Mouse (Mus musculus) erythroblast, embryonic 14.5 days (primary cell): ENCODE measurements around the gene Shf. TPM values are rescaled to one million over a fixed set of nuclear protein-coding genes. Genes with fewer than 3 reads are reported as not detected.
"Not testable (repeated sequence)": the region's sequence is repeated elsewhere in the genome, so short reads cannot be mapped to it uniquely, and the experiment has no call there.

ENCODE experiments used
- H3K27me3 ChIP-seq: 2 replicates; pipeline ENCODE4 v1.6.1; 2012; ENCODE audit warnings: inconsistent platforms; ENCODE audit not compliant: control insufficient read depth
- H3K36me3 ChIP-seq: 2 replicates; pipeline ENCODE4 v1.6.1; 2012; ENCODE audit warnings: mild to moderate bottlenecking, inconsistent platforms; ENCODE audit not compliant: control insufficient read depth
- H3K4me1 ChIP-seq: 2 replicates; pipeline ENCODE4 v1.6.1; 2012; ENCODE audit warnings: inconsistent platforms; ENCODE audit not compliant: control insufficient read depth
- H3K4me3 ChIP-seq: replicated peaks from 2 replicates; pipeline ENCODE3; 2012; ENCODE audit warnings: moderate library complexity, mild to moderate bottlenecking, inconsistent platforms
- H3K9me3 ChIP-seq: 2 replicates; pipeline ENCODE4 v1.6.1; 2012; ENCODE audit warnings: low read length, inconsistent platforms, mixed read lengths; ENCODE audit not compliant: control insufficient read depth
- GATA1 ChIP-seq: IDR thresholded peaks from 2 replicates; pipeline ENCODE4 v1.6.1; 2012; ENCODE audit warnings: low read length, inconsistent platforms, mixed read lengths
- TAL1 ChIP-seq: IDR thresholded peaks from 3 replicates; pipeline ENCODE4 v1.6.1; 2012; ENCODE audit warnings: low read length, inconsistent platforms, mixed read lengths
- polyA plus RNA-seq: library from polyadenylated mRNA; stranded (reverse); fragments of >175 nt; gene quantifications from 2 replicates; pipeline ENCODE4 v1.2.3, GENCODE M21; 2012

Shf gene
- polyA plus RNA-seq, 1 experiment: 6.6 TPM

- peaks cover 30% of the 10 kb centered on the region for H3K4me1 ChIP-seq
- no peaks in the 10 kb centered on the region for H3K27me3 ChIP-seq
- no peaks in the 10 kb centered on the region for H3K9me3 ChIP-seq
- peaks cover 62% of the 10 kb centered on the region for H3K36me3 ChIP-seq
- H3K4me3 ChIP-seq: no peak overlapping the region
- TF ChIP-seq GATA1 (no peak), TAL1 (no peak)
These were observed 16.0 kb downstream of the Shf start for GRCm38 (mm10) chr2:122352992-122353391.

- Histone ChIP-seq H3K27me3 (peaks cover 4% of the 10 kb centered on the region; the same call in 1 of the 2 replicates), H3K4me1 (peaks cover 34% of the 10 kb centered on the region), H3K36me3 (peaks cover 52% of the 10 kb centered on the region), H3K9me3 (no peaks in the 10 kb centered on the region), H3K4me3 (no peak overlapping the region)
- TF ChIP-seq TAL1 (no peak), GATA1 (no peak)
These were observed 17.0 kb downstream of the Shf start for GRCm38 (mm10) chr2:122351931-122352329.

GRCm38 (mm10) chr2:122351156-122351930 is 17.6 kb downstream of the Shf start:
- Histone ChIP-seq H3K36me3 (peaks cover 46% of the 10 kb centered on the region), H3K4me1 (peaks cover 34% of the 10 kb centered on the region), H3K27me3 (peaks cover 4% of the 10 kb centered on the region; the same call in 1 of the 2 replicates), H3K4me3 (no peak overlapping the region), H3K9me3 (no peaks in the 10 kb centered on the region)
- TF ChIP-seq GATA1: no peak
- no peak for TF ChIP-seq TAL1

- TF ChIP-seq GATA1: no peak
- TF ChIP-seq TAL1: no peak
- H3K4me3 ChIP-seq: peak overlapping the region; percentile 80
- H3K4me1 ChIP-seq: peaks cover 32% of the 10 kb centered on the region
- peaks cover 4% of the 10 kb centered on the region; the same call in 1 of the 2 replicates for H3K27me3 ChIP-seq
- no peaks in the 10 kb centered on the region for H3K9me3 ChIP-seq
- peaks cover 31% of the 10 kb centered on the region for H3K36me3 ChIP-seq
These were observed 19.7 kb downstream of the Shf start for GRCm38 (mm10) chr2:122349136-122349785.

- peak overlapping the region; percentile 80 for H3K4me3 ChIP-seq
- TF ChIP-seq TAL1 (no peak), GATA1 (no peak)
- H3K4me1 ChIP-seq: peaks cover 32% of the 10 kb centered on the region
- H3K36me3 ChIP-seq: peaks cover 24% of the 10 kb centered on the region
- no peaks in the 10 kb centered on the region for H3K9me3 ChIP-seq
- H3K27me3 ChIP-seq: peaks cover 4% of the 10 kb centered on the region; the same call in 1 of the 2 replicates
These were observed 20.3 kb downstream of the Shf start for GRCm38 (mm10) chr2:122348531-122349131.

- peaks cover 32% of the 10 kb centered on the region for H3K4me1 ChIP-seq
- H3K27me3 ChIP-seq: peaks cover 4% of the 10 kb centered on the region; the same call in 1 of the 2 replicates
- no peak overlapping the region for H3K4me3 ChIP-seq
- TF ChIP-seq TAL1: no peak
- TF ChIP-seq GATA1: no peak
- no peaks in the 10 kb centered on the region for H3K9me3 ChIP-seq
- H3K36me3 ChIP-seq: peaks cover 18% of the 10 kb centered on the region
These were observed 21.7 kb downstream of the Shf start for GRCm38 (mm10) chr2:122347257-122347656.

- H3K27me3 ChIP-seq, H3K4me3 ChIP-seq, H3K36me3 ChIP-seq, H3K9me3 ChIP-seq: not testable (repeated sequence)
- peaks cover 32% of the 10 kb centered on the region for H3K4me1 ChIP-seq
These were observed 22.8 kb downstream of the Shf start for GRCm38 (mm10) chr2:122346164-122346563.

GRCm38 (mm10) chr2:122345106-122345893 is 23.7 kb downstream of the Shf start:
- TF ChIP-seq GATA1 (no peak), TAL1 (no peak)
- Histone ChIP-seq H3K4me1 (peaks cover 27% of the 10 kb centered on the region), H3K27me3 (peaks cover 4% of the 10 kb centered on the region), H3K4me3 (no peak overlapping the region), H3K36me3 (peaks cover 3% of the 10 kb centered on the region), H3K9me3 (no peaks in the 10 kb centered on the region)
